Mouse (Mus musculus) heart, adult 9 months (tissue): ENCODE results near the gene Mapk13.
A peak's percentile ranks its signal among the peaks of the same experiment; 100 is the strongest.

Source experiments
- DNase-seq, 2 experiments: peaks; one replicate each; pipeline ENCODE4 v3.0.0; 2022; ENCODE audit warnings: low spot score in 2 of 2

The Mapk13 gene

DNA sequence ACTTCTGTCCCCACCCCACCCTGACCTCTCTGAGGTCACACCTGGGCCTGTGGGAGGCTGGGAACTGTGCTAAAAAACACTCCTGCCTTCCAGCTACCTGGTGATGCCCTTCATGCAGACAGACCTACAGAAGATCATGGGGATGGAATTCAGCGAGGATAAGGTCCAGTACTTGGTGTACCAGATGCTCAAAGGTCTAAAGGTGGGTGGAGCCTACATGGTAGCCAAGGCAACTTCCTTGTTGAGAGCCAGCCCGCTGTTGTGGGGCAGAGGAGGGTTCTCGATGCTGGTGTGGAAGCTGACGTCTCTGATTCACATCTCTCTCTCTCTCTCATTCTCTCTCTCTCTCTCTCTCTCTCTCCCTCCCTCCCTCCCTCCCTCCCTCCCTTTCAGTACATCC lies 6.1 kb downstream of the Mapk13 start:
- no peak for DNase-seq

DNA sequence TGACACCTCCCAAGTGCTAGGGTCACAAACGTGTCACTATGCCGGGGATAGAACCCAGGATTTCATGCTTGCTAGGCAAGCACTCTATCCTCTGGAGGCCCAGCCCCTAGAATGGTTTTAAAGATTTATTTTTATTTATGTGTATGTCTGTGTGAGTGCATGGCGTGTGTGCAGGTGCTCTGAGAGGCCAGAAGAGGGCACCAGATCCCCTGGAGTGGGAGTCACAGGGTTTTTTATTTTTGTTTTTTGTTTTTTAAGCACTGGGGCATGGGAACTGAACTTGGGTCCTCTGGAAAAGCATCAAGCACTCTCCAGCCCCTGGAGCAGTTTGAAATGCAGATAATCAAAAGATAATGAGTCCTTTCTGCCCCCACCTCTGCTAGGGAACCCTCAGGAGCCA lies 7.7 kb downstream of the Mapk13 start:
- no peak for DNase-seq

DNA sequence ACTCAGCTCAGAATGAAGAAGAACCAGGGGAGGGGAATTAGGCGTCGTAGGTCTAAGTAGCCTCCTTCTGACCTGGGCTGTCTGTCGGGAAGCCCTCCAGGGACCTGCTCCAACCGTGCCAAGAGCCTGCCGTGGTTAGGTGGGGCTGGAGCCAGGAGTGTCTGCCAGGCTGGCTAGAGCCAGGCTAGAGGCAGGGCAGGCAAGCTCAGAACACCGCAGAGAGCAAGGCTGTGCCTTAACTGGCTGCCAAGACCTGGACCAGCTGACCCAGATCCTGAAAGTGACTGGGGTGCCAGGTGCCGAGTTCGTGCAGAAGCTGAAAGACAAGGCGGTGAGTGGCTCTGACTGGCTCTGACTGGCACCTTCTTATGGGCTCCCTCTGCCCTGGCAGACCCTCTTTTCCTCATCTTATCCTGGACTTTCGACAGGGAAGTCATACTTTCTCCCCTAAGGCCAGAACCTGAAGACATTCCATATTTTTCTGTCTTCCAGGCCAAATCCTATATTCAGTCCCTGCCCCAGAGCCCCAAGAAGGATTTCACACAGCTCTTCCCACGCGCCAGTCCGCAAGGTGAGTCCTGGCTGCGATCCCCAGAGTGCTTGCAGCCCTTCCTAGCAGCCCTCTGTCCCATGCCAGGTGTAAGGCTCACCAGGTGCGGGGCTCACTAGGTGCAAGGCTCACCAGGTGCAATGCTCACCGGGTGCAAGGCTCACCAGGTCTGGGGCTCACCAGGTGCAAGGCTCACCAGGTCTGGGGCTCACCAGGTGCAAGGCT lies 8.3 kb downstream of the Mapk13 start:
- peak; percentile 54 to 66 for DNase-seq

GRCm38 (mm10) chr17:28779735-28780134 lies 10.6 kb downstream of the Mapk13 start:
- DNase-seq: no peak

DNA sequence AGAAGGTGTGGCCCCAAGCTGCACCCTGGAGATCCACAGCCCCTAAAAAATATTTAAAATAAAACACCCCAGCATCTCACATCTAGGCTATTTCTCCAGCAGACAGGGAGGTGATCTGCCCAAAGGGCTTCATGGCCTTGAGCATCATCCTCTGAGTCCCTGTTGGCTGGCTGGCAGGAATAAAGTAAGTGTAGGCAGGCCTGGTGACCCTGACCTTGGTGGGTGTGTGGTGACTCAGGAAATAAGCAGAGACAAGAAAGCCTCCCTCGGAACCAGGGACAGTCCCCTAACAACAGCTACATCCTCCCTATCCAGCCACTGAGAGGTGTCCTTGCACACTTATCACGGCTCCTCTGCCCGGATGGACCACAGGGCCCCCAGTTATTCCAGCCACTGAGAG lies 11.7 kb downstream of the Mapk13 start:
- no peak for DNase-seq

- peak in 1 of 2 experiments; percentile 23 for DNase-seq
Observed at GRCm38 (mm10) chr17:28781290-28782045, 12.4 kb downstream of the Mapk13 start.

- no peak for DNase-seq
Observed at GRCm38 (mm10) chr17:28785036-28785435, 15.9 kb downstream of the Mapk13 start.

GRCm38 (mm10) chr17:28787507-28787906 lies 18.4 kb downstream of the Mapk13 start:
- DNase-seq: no peak

- DNase-seq: no peak
Observed at GRCm38 (mm10) chr17:28797031-28797430, 27.9 kb downstream of the Mapk13 start.

GRCm38 (mm10) chr17:28799291-28800160 lies 30.4 kb downstream of the Mapk13 start:
- peak in 1 of 2 experiments; percentile 7 for DNase-seq

- no peak for DNase-seq
Observed at GRCm38 (mm10) chr17:28800281-28800670, 31.2 kb downstream of the Mapk13 start.

GRCm38 (mm10) chr17:28800671-28801412 lies 31.7 kb downstream of the Mapk13 start, which contains the start of gene Brpf3:
Gene Brpf3 (plus strand): TSS chr17:28801090.
- peak; percentile 77 to 80 for DNase-seq

- DNase-seq: peak; percentile 98 to 99
Observed at GRCm38 (mm10) chr17:28801474-28802005, 32.4 kb downstream of the Mapk13 start.

GRCm38 (mm10) chr17:28802006-28802481 lies 32.9 kb downstream of the Mapk13 start:
- no peak for DNase-seq

GRCm38 (mm10) chr17:28803316-28803715 lies 34.2 kb downstream of the Mapk13 start:
- no peak for DNase-seq

DNA sequence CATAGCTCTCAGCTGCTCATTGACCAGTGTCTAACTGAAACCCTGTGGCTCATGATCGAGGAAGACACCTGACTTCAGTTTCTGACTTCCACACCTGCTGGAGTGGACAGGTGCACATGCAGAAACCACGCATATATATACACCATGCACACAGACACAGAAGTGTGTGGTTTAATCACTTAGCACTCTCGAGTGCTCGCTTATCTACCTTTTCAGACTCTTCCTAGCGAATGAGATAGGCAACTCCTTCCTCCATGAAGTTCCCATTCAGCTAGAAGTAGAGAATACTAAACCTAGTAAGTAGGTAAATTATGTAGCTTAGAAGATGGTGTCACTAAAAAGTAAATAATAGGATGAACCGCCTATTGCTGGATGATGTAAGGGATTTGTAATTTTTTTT lies 35.9 kb downstream of the Mapk13 start:
- DNase-seq: no peak

DNA sequence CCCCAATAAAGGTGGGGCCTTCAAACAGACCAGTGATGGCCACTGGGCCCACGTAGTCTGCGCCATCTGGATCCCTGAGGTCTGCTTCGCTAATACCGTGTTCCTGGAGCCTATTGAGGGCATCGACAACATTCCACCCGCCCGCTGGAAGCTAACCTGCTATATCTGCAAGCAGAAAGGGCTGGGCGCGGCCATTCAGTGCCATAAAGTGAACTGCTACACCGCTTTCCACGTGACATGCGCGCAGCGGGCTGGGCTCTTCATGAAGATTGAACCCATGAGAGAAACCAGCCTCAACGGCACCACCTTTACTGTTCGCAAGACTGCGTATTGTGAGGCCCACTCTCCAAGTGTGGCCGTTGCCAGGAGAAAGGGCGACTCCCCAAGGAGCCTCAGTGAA lies 37.7 kb downstream of the Mapk13 start:
- no peak for DNase-seq

DNA sequence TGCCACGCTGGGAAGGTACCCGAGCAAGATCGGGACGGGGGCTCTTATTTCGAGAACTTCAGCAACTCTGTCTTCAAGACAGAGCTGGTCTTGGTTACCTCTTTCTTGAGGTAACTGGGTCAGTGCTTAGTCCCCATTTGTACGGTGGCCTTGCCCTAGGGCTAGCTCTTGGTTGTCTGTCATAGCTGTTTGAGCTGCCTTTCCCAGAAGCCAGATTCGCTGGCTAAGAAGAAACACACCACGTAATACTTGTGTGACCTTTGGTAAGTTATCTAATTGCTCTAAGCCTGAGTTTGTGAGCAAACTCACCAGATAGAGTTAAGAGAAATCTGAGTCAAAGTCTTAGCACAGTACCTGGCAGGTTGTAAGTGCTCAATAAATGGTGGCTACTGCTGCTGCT lies 39.6 kb downstream of the Mapk13 start:
- DNase-seq: no peak

- DNase-seq: no peak
Observed at GRCm38 (mm10) chr17:28809175-28809831, 40.2 kb downstream of the Mapk13 start.

GRCm38 (mm10) chr17:28812345-28812744 lies 43.2 kb downstream of the Mapk13 start:
- no peak for DNase-seq
